Mouse (Mus musculus): Measurements from ENCODE around the gene Dffa. TPM values are rescaled to one million over a fixed set of nuclear protein-coding genes. Genes with fewer than 3 reads are reported as not detected.
"Not testable (repeated sequence)": the region's sequence is repeated elsewhere in the genome, so short reads cannot be mapped to it uniquely, and the experiment has no call there.

Gene Dffa
- polyA plus RNA-seq, 3 experiments from 2014 or later, result 24.4 to 29.2 (median 26.3) TPM

GRCm38 (mm10) chr4:149099369-149100017 lies 4.5 kb upstream of the Dffa start, which contains the start of gene Pex14:
Gene Pex14 (minus strand): TSS chr4:149099876.
- ATAC-seq, result peak; percentile 79

- not testable (repeated sequence) for ATAC-seq
Observed at GRCm38 (mm10) chr4:149100449-149100848, 3.5 kb upstream of the Dffa start.

GRCm38 (mm10) chr4:149101456-149101855 lies 2.5 kb upstream of the Dffa start:
- ATAC-seq, result no peak

GRCm38 (mm10) chr4:149119978-149120562 lies 16.1 kb downstream of the Dffa start:
- not testable (repeated sequence) for ATAC-seq

- no peak for ATAC-seq
Observed at GRCm38 (mm10) chr4:149123432-149123831, 19.5 kb downstream of the Dffa start.

- no peak for ATAC-seq
Observed at GRCm38 (mm10) chr4:149125341-149126114, 21.6 kb downstream of the Dffa start.

GRCm38 (mm10) chr4:149126115-149126509 lies 22.2 kb downstream of the Dffa start:
- no peak for ATAC-seq

GRCm38 (mm10) chr4:149126663-149127062 lies 22.7 kb downstream of the Dffa start, which contains the start of gene Cort:
Gene Cort (minus strand): TSS chr4:149126763.
- no peak for ATAC-seq

GRCm38 (mm10) chr4:149128467-149128866 lies 24.5 kb downstream of the Dffa start:
- no peak for ATAC-seq

GRCm38 (mm10) chr4:149131021-149131752 lies 27.2 kb downstream of the Dffa start:
- ATAC-seq, result no peak

GRCm38 (mm10) chr4:149131789-149132565 lies 28.0 kb downstream of the Dffa start:
- no peak for ATAC-seq

- ATAC-seq, result no peak
Observed at GRCm38 (mm10) chr4:149133395-149133794, 29.4 kb downstream of the Dffa start.

GRCm38 (mm10) chr4:149136116-149136850 lies 32.3 kb downstream of the Dffa start:
- no peak for ATAC-seq

GRCm38 (mm10) chr4:149136982-149137770 lies 33.2 kb downstream of the Dffa start, which contains the start of gene Cenps:
Gene Cenps (minus strand): TSS chr4:149137629.
- ATAC-seq, result peak; percentile 79

- no peak for ATAC-seq
Observed at GRCm38 (mm10) chr4:149138515-149138914, 34.6 kb downstream of the Dffa start.

GRCm38 (mm10) chr4:149143594-149143993 lies 39.6 kb downstream of the Dffa start:
- ATAC-seq, result no peak

GRCm38 (mm10) chr4:149144459-149144858 lies 40.5 kb downstream of the Dffa start:
- peak; percentile 92 for ATAC-seq

GRCm38 (mm10) chr4:149145151-149145550 lies 41.2 kb downstream of the Dffa start:
- no peak for ATAC-seq

GRCm38 (mm10) chr4:149147528-149147927 lies 43.6 kb downstream of the Dffa start:
- ATAC-seq, result no peak

- no peak for ATAC-seq
Observed at GRCm38 (mm10) chr4:149148084-149148483, 44.1 kb downstream of the Dffa start.

Data from inflammation-experienced regulatory T-cells, adult 6 months (primary cell).